Mouse (Mus musculus) MEL (cell line): ENCODE data around the gene Dscam. TPM values are rescaled to one million over a fixed set of nuclear protein-coding genes. Genes with fewer than 3 reads are reported as not detected.

Experiments
- DNase-seq: peaks from one replicate; pipeline ENCODE4 v3.0.0; 2011; ENCODE audit warnings: low read depth, low spot score
- H3K27ac ChIP-seq: 2 replicates; pipeline ENCODE4 v1.5.1; 2012; ENCODE audit warnings: low read depth, mild to moderate bottlenecking, control low read depth, low read length, moderate library complexity; ENCODE audit not compliant: control insufficient read depth
- H3K27me3 ChIP-seq, 2 experiments: fragments of 150-350 bp in 1 of 2; sonication (generic) in 1 of 2; 2 replicates each; pipeline ENCODE4 v1.6.1; 2012; ENCODE audit warnings: low read length in 2 of 2, mild to moderate bottlenecking in 2 of 2, improper control_type of control experiment in 1 of 2, moderate library complexity in 1 of 2; ENCODE audit not compliant: insufficient read depth in 2 of 2, control insufficient read depth in 1 of 2
- H3K36me3 ChIP-seq, 2 experiments: 2 replicates each; pipeline ENCODE4 v1.6.1; 2012 to 2014; ENCODE audit warnings: low read length in 2 of 2, improper control_type of control experiment in 1 of 2, inconsistent platforms in 1 of 2, mild to moderate bottlenecking in 1 of 2; ENCODE audit not compliant: insufficient read depth in 2 of 2, control insufficient read depth in 1 of 2
- H3K4me1 ChIP-seq, 2 experiments: fragments of 150-350 bp in 1 of 2; sonication (generic) in 1 of 2; 2 replicates each; pipeline ENCODE4 v1.6.1; 2012; ENCODE audit warnings: low read length in 2 of 2, improper control_type of control experiment in 1 of 2, mild to moderate bottlenecking in 1 of 2; ENCODE audit not compliant: insufficient read depth in 2 of 2, control insufficient read depth in 1 of 2
- H3K4me3 ChIP-seq, 2 experiments: fragments of 150-350 bp in 1 of 2; sonication (generic) in 1 of 2; 2 replicates each; pipeline ENCODE4 v1.5.1; 2012; ENCODE audit warnings: low read depth in 2 of 2, low read length in 2 of 2, mild to moderate bottlenecking in 2 of 2, moderate library complexity in 2 of 2, control low read depth in 1 of 2, improper control_type of control experiment in 1 of 2; ENCODE audit not compliant: control insufficient read depth in 1 of 2, insufficient read depth in 1 of 2
- H3K79me2 ChIP-seq: 2 replicates; pipeline ENCODE4 v1.6.1; 2012; ENCODE audit warnings: mild to moderate bottlenecking, low read length, moderate library complexity; ENCODE audit not compliant: control insufficient read depth, poor library complexity, insufficient read depth
- H3K9ac ChIP-seq: 2 replicates; pipeline ENCODE4 v1.6.1; 2012; ENCODE audit warnings: low read depth, mild to moderate bottlenecking, control low read depth, low read length, moderate library complexity; ENCODE audit not compliant: control insufficient read depth, poor library complexity, severe bottlenecking
- H3K9me3 ChIP-seq: fragments of 150-350 bp; sonication (generic); replicated peaks from 2 replicates; pipeline ENCODE4 v1.6.1; 2012; ENCODE audit warnings: mild to moderate bottlenecking, low read length, improper control_type of control experiment, moderate library complexity; ENCODE audit not compliant: insufficient read depth
- BHLHE40 ChIP-seq: IDR thresholded peaks from 2 replicates; pipeline ENCODE4 v1.6.1; 2012; ENCODE audit warnings: low read depth, mild to moderate bottlenecking, inconsistent platforms, low read length, improper control_type of control experiment, borderline replicate concordance
- CTCF ChIP-seq, 3 experiments: IDR thresholded peaks in 2 of 3; conservative IDR thresholded peaks in 1 of 3; 2 replicates each; pipeline ENCODE4 v1.5.1; 2011 to 2012; ENCODE audit warnings: low read length in 3 of 3, low read depth in 2 of 3, mild to moderate bottlenecking in 2 of 3, improper control_type of control experiment in 1 of 3, inconsistent platforms in 1 of 3, mixed read lengths in 1 of 3, moderate library complexity in 1 of 3; ENCODE audit not compliant: control insufficient read depth in 1 of 3, insufficient read depth in 1 of 3, poor library complexity in 1 of 3, severe bottlenecking in 1 of 3
- EP300 ChIP-seq, 2 experiments: IDR thresholded peaks; 2 replicates each; pipeline ENCODE4 v1.6.1; 2011; ENCODE audit warnings: improper control_type of control experiment in 2 of 2, low read length in 2 of 2, low read depth in 1 of 2, mild to moderate bottlenecking in 1 of 2
- ETS1 ChIP-seq: IDR thresholded peaks from 2 replicates; pipeline ENCODE4 v1.6.1; 2012; ENCODE audit warnings: low read depth, mild to moderate bottlenecking, inconsistent platforms, low read length, improper control_type of control experiment, moderate library complexity
- GABPA ChIP-seq: IDR thresholded peaks from 2 replicates; pipeline ENCODE4 v1.6.1; 2012; ENCODE audit warnings: low read depth, mild to moderate bottlenecking, inconsistent platforms, low read length, improper control_type of control experiment, moderate library complexity
- JUND ChIP-seq: IDR thresholded peaks from 2 replicates; pipeline ENCODE4 v1.6.1; 2011; ENCODE audit warnings: low read depth, mild to moderate bottlenecking, improper control_type of control experiment, low read length
- KAT2A ChIP-seq: conservative IDR thresholded peaks from 2 replicates; pipeline ENCODE4 v1.6.1; 2012; ENCODE audit warnings: low read depth, low read length, improper control_type of control experiment, inconsistent platforms
- MAFK ChIP-seq: IDR thresholded peaks from 2 replicates; pipeline ENCODE4 v1.6.1; 2011; ENCODE audit warnings: low read depth, mild to moderate bottlenecking, low read length, improper control_type of control experiment, borderline replicate concordance
- MYB ChIP-seq: IDR thresholded peaks from 2 replicates; pipeline ENCODE4 v1.6.1; 2011; ENCODE audit warnings: mild to moderate bottlenecking, low read depth, low read length, improper control_type of control experiment
- NELFE ChIP-seq: IDR thresholded peaks from 2 replicates; pipeline ENCODE4 v1.6.1; 2011; ENCODE audit warnings: low read depth, low read length, improper control_type of control experiment
- NRF1 ChIP-seq: IDR thresholded peaks from 2 replicates; pipeline ENCODE4 v1.6.1; 2014; ENCODE audit warnings: low read depth, mild to moderate bottlenecking, inconsistent platforms, low read length, improper control_type of control experiment, moderate library complexity; ENCODE audit not compliant: poor library complexity, insufficient read depth, severe bottlenecking
- POLR2AphosphoS2 ChIP-seq: IDR thresholded peaks from 2 replicates; pipeline ENCODE4 v1.6.1; 2011; ENCODE audit warnings: low read length, improper control_type of control experiment
- POLR2AphosphoS5 ChIP-seq: IDR thresholded peaks from 2 replicates; pipeline ENCODE4 v1.6.1; 2012; ENCODE audit warnings: low read depth, borderline replicate concordance, mild to moderate bottlenecking, inconsistent platforms, low read length, moderate library complexity, mixed read lengths
- RCOR1 ChIP-seq: IDR thresholded peaks from 2 replicates; pipeline ENCODE4 v1.6.1; 2012; ENCODE audit warnings: low read depth, mild to moderate bottlenecking, inconsistent platforms, low read length, improper control_type of control experiment
- SIN3A ChIP-seq: IDR thresholded peaks from 2 replicates; pipeline ENCODE4 v1.6.1; 2012; ENCODE audit warnings: low read length, improper control_type of control experiment, inconsistent platforms
- SMC3 ChIP-seq: IDR thresholded peaks from 2 replicates; pipeline ENCODE4 v1.6.1; 2011; ENCODE audit warnings: low read depth, low read length, improper control_type of control experiment
- TAL1 ChIP-seq: IDR thresholded peaks from 2 replicates; pipeline ENCODE4 v1.6.1; 2012; ENCODE audit warnings: mild to moderate bottlenecking, inconsistent platforms, low read length, moderate library complexity, mixed read lengths
- TBP ChIP-seq: IDR thresholded peaks from 2 replicates; pipeline ENCODE4 v1.8.0; 2011; ENCODE audit warnings: low read depth, low read length, improper control_type of control experiment
- TCF12 ChIP-seq: IDR thresholded peaks from 2 replicates; pipeline ENCODE4 v1.6.1; 2014; ENCODE audit warnings: low read depth, mild to moderate bottlenecking, inconsistent platforms, low read length, improper control_type of control experiment, moderate library complexity
- UBTF ChIP-seq: IDR thresholded peaks from 2 replicates; pipeline ENCODE4 v1.6.1; 2012; ENCODE audit warnings: low read depth, mild to moderate bottlenecking, inconsistent platforms, low read length, improper control_type of control experiment, moderate library complexity, borderline replicate concordance; ENCODE audit not compliant: insufficient read depth
- ZKSCAN1 ChIP-seq: IDR thresholded peaks from 2 replicates; pipeline ENCODE4 v1.6.1; 2012; ENCODE audit warnings: low read depth, mild to moderate bottlenecking, inconsistent platforms, low read length, improper control_type of control experiment, moderate library complexity
- ZNF384 ChIP-seq: IDR thresholded peaks from 2 replicates; pipeline ENCODE4 v1.6.1; 2012; ENCODE audit warnings: low read depth, mild to moderate bottlenecking, inconsistent platforms, low read length, improper control_type of control experiment
- polyA plus RNA-seq, 2 experiments: library from polyadenylated mRNA; stranded (reverse) in 1 of 2; unstranded in 1 of 2; fragments of >175 nt in 1 of 2; fragments of >200 nt in 1 of 2; gene quantifications; 2 replicates each; pipeline versions ENCODE4 v1.2.1 to v1.2.4; 2012; ENCODE audit warnings: low replicate concordance in 2 of 2, low read depth in 1 of 2; ENCODE audit not compliant: insufficient read length in 2 of 2, insufficient read depth in 1 of 2, missing spikeins in 1 of 2
- total RNA-seq: library from RNA; depleted of rRNA; stranded (reverse); fragments of 300-350 nt; gene quantifications from 2 replicates; pipeline ENCODE4 v1.2.3, GENCODE M21; 2012

The Dscam gene
- total and polyA plus RNA-seq, 3 experiments = not detected

DNA sequence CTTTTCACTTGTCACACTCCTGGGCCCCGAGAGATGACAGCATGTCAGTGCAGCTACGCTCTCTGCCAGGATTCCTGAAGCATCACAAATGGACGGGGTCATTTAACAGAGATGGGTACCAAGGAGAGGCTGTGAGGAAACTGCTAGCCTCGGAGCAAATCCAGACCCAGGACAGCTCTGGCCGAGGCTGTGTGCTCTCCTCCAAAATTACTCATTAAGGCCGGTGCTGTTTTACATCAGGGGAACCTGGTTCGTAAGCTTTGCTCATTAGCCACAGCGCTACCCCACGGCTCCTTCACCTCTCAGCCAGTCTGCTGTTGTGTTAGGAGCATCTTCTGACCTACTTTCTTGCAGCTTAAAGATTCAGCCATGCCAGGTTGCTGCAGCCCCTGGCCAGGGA lies 449.3 kb downstream of the Dscam start:
- H3K9me3 ChIP-seq = no peaks in the 10 kb centered on the region
- H3K27ac ChIP-seq = no peak overlapping the region
- H3K4me1 ChIP-seq = no peaks in the 10 kb centered on the region
- H3K36me3 ChIP-seq = no peaks in the 10 kb centered on the region
- DNase-seq = no peak
- no peaks in the 10 kb centered on the region for H3K27me3 ChIP-seq
- no peak overlapping the region for H3K4me3 ChIP-seq
- no peak overlapping the region for H3K9ac ChIP-seq
- TF ChIP-seq BHLHE40 (no peak), ETS1 (no peak), MAFK (no peak), ZKSCAN1 (no peak), TBP (no peak), POLR2AphosphoS2 (no peak), TCF12 (no peak), NELFE (no peak), NRF1 (no peak), UBTF (no peak), KAT2A (no peak), SMC3 (no peak), POLR2AphosphoS5 (no peak), ZNF384 (no peak)
- H3K79me2 ChIP-seq = no peaks in the 10 kb centered on the region

DNA sequence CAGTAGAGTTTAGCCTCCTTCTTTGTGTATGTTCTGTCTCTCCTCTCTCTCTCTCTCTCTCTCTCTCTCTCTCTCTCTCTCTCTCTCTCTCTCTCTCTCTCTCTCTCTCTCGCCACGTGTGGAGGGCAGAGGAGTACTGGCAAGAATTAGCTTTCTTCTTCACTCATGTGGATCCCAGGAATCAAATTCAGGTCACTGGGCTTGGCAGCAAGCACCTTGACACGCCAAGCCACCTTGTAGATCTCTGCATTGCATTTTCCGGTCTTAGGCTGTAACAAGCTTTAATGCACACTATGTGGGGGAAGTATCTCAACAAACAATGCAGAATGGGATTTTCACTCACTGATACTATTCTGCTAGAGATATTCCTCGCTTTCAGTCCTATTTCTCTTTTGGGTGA lies 449.9 kb downstream of the Dscam start:
- TF ChIP-seq RCOR1 = no peak
- no peak for TF ChIP-seq MYB
- TF ChIP-seq GABPA = no peak
- no peak for TF ChIP-seq KAT2A
- TF ChIP-seq SIN3A = no peak
- TF ChIP-seq CTCF (IDR thresholded peaks at IDR 0.05 in 2 of 3, conservative IDR thresholded peaks at IDR 0.05 in 1 of 3; ENCODE audit: control insufficient read depth in 1 of 3, insufficient read depth in 1 of 3, low read depth in 2 of 3, low read length in 3 of 3, poor library complexity in 1 of 3, severe bottlenecking in 1 of 3) = no peak
- TF ChIP-seq TCF12 = no peak
- TF ChIP-seq JUND = no peak
- no peak for TF ChIP-seq EP300 (IDR thresholded peaks at IDR 0.05; ENCODE audit: low read depth in 1 of 2, low read length in 2 of 2)
- no peak for TF ChIP-seq TAL1
- TF ChIP-seq, all 39 proteins: peak for 0
- no peaks in the 10 kb centered on the region for H3K4me1 ChIP-seq
- no peak overlapping the region for H3K27ac ChIP-seq
- no peak overlapping the region for H3K9ac ChIP-seq
- H3K9me3 ChIP-seq = no peaks in the 10 kb centered on the region
- H3K79me2 ChIP-seq = no peaks in the 10 kb centered on the region
- no peak for DNase-seq
- no peak overlapping the region for H3K4me3 ChIP-seq
- no peaks in the 10 kb centered on the region for H3K36me3 ChIP-seq
- H3K27me3 ChIP-seq = no peaks in the 10 kb centered on the region
